Mouse (Mus musculus): ENCODE results near the gene Phb2. TPM values are rescaled to one million over a fixed set of nuclear protein-coding genes. Genes with fewer than 3 reads are reported as not detected.
A peak's percentile ranks its signal among the peaks of the same experiment; 100 is the strongest.

Phb2 gene
- total RNA-seq, 2 experiments from 2014 or later: 113 to 127 TPM

- peak in 1 of 2 experiments; percentile 26 for DNase-seq (ENCODE audit: low spot score in 2 of 2)
Observed at GRCm38 (mm10) chr6:124716864-124717490, 4.8 kb downstream of the Phb2 start.

GRCm38 (mm10) chr6:124717968-124718367 lies 5.8 kb downstream of the Phb2 start:
- intact Hi-C loops (cut with DNase I): no loop called here

More at GRCm38 (mm10) chr6:124716864-124717490, 4.8 kb downstream of the Phb2 start:
- intact Hi-C loops (cut with DNase I): no loop called here

GRCm38 (mm10) chr6:124718703-124719102 lies 6.6 kb downstream of the Phb2 start:
- intact Hi-C loops (cut with DNase I): no loop called here

More at GRCm38 (mm10) chr6:124717968-124718367, 5.8 kb downstream of the Phb2 start:
- no peak for DNase-seq (ENCODE audit: low spot score in 2 of 2)

GRCm38 (mm10) chr6:124719354-124719978 lies 7.3 kb downstream of the Phb2 start:
- intact Hi-C loops (cut with DNase I): no loop called here
- no peak for DNase-seq (ENCODE audit: low spot score in 2 of 2)

More at GRCm38 (mm10) chr6:124718703-124719102, 6.6 kb downstream of the Phb2 start:
- no peak for DNase-seq (ENCODE audit: low spot score in 2 of 2)

GRCm38 (mm10) chr6:124720904-124721303 lies 8.8 kb downstream of the Phb2 start:
- DNase-seq (ENCODE audit: low spot score in 2 of 2): no peak
- intact Hi-C loops (cut with DNase I): no loop called here

- intact Hi-C loops (cut with DNase I): no loop called here
- no peak for DNase-seq (ENCODE audit: low spot score in 2 of 2)
Observed at GRCm38 (mm10) chr6:124722876-124723473, 10.8 kb downstream of the Phb2 start.

GRCm38 (mm10) chr6:124723541-124723940 lies 11.4 kb downstream of the Phb2 start:
- intact Hi-C loops (cut with DNase I): no loop called here
- DNase-seq (ENCODE audit: low spot score in 2 of 2): no peak

- DNase-seq (ENCODE audit: low spot score in 2 of 2): no peak
- intact Hi-C loops (cut with DNase I): no loop called here
Observed at GRCm38 (mm10) chr6:124724472-124724871, 12.3 kb downstream of the Phb2 start.

GRCm38 (mm10) chr6:124728621-124729020 lies 16.5 kb downstream of the Phb2 start:
- no peak for DNase-seq (ENCODE audit: low spot score in 2 of 2)
- intact Hi-C loops (cut with DNase I): no loop called here

- DNase-seq (ENCODE audit: low spot score in 2 of 2): no peak
- intact Hi-C loops (cut with DNase I): no loop called here
Observed at GRCm38 (mm10) chr6:124729850-124730705, 17.9 kb downstream of the Phb2 start.

GRCm38 (mm10) chr6:124731038-124731437 lies 18.9 kb downstream of the Phb2 start:
- intact Hi-C loops (cut with DNase I): no loop called here
- no peak for DNase-seq (ENCODE audit: low spot score in 2 of 2)

- intact Hi-C loops (cut with DNase I): no loop called here
Observed at GRCm38 (mm10) chr6:124732476-124733370, 20.6 kb downstream of the Phb2 start.

GRCm38 (mm10) chr6:124734417-124734816 lies 22.3 kb downstream of the Phb2 start:
- intact Hi-C loops (cut with DNase I): no loop called here
- no peak for DNase-seq (ENCODE audit: low spot score in 2 of 2)

More at GRCm38 (mm10) chr6:124732476-124733370, 20.6 kb downstream of the Phb2 start:
- no peak for DNase-seq (ENCODE audit: low spot score in 2 of 2)

GRCm38 (mm10) chr6:124737040-124737439 lies 24.9 kb downstream of the Phb2 start:
- intact Hi-C loops (cut with DNase I): no loop called here
- peak in 1 of 2 experiments; percentile 32 for DNase-seq (ENCODE audit: low spot score in 2 of 2)

GRCm38 (mm10) chr6:124738511-124739023 lies 26.4 kb downstream of the Phb2 start, which contains the start of gene Ptpn6:
TSS of gene Ptpn6 (minus strand) at chr6:124738714.
- intact Hi-C loops (cut with DNase I): no loop called here
- no peak for DNase-seq (ENCODE audit: low spot score in 2 of 2)

GRCm38 (mm10) chr6:124739231-124739796 lies 27.2 kb downstream of the Phb2 start:
- intact Hi-C loops (cut with DNase I): no loop called here
- no peak for DNase-seq (ENCODE audit: low spot score in 2 of 2)

GRCm38 (mm10) chr6:124740211-124740887 lies 28.2 kb downstream of the Phb2 start:
- intact Hi-C loops (cut with DNase I): loop anchor here (2.0 kb wide), 2 partner anchors 16 to 78 kb away; partner anchors contain the start of genes Atn1, Gm45234 and Lpcat3
- DNase-seq (ENCODE audit: low spot score in 2 of 2): no peak

Data from left cerebral cortex, postnatal 36 days (tissue).